Mouse (Mus musculus) lung, adult 2 months (tissue): Measurements from ENCODE around the gene Aldh3b2. TPM values are rescaled to one million over a fixed set of nuclear protein-coding genes. Genes with fewer than 3 reads are reported as not detected.
"Not testable (repeated sequence)": the region's sequence is repeated elsewhere in the genome, so short reads cannot be mapped to it uniquely, and the experiment has no call there.

Experiments
- DNase-seq: peaks from one replicate; pipeline ENCODE4 v3.0.0; 2022
- H3K4me1 ChIP-seq: fragments of 200-500 bp; 2 replicates; pipeline ENCODE4 v1.6.1; 2011; ENCODE audit warnings: low read length; ENCODE audit not compliant: control insufficient read depth, insufficient read depth
- H3K4me3 ChIP-seq: fragments of 200-500 bp; replicated peaks from 2 replicates; pipeline ENCODE3; 2011; ENCODE audit warnings: low read depth, mild to moderate bottlenecking, control low read depth, low read length; ENCODE audit errors: extremely low read depth
- CTCF ChIP-seq: fragments of 200-500 bp; IDR thresholded peaks from 2 replicates; pipeline ENCODE4 v1.5.1; 2011; ENCODE audit warnings: mild to moderate bottlenecking, low read length, control low read depth; ENCODE audit not compliant: insufficient read depth
- POLR2A ChIP-seq: fragments of 200-500 bp; IDR thresholded peaks from 2 replicates; pipeline ENCODE4 v1.6.1; 2011; ENCODE audit warnings: low read depth, mild to moderate bottlenecking, control low read depth, low read length, borderline replicate concordance; ENCODE audit errors: extremely low read depth
- WGBS: fragments of 180-500 bp; shearing (Covaris S2); methylation state at CpG from one replicate; pipeline ENCODE4 v1.1.7; 2018; 5-methylcytosine and 5-hydroxymethylcytosine counted together
- polyA plus RNA-seq: library from polyadenylated mRNA; depleted of rRNA; stranded (reverse); fragments of >200 nt; gene quantifications from 2 replicates; pipeline ENCODE4 v1.2.3, GENCODE M21; 2012

Aldh3b2 gene
- polyA plus RNA-seq, 1 experiment = 21.7 TPM

DNA sequence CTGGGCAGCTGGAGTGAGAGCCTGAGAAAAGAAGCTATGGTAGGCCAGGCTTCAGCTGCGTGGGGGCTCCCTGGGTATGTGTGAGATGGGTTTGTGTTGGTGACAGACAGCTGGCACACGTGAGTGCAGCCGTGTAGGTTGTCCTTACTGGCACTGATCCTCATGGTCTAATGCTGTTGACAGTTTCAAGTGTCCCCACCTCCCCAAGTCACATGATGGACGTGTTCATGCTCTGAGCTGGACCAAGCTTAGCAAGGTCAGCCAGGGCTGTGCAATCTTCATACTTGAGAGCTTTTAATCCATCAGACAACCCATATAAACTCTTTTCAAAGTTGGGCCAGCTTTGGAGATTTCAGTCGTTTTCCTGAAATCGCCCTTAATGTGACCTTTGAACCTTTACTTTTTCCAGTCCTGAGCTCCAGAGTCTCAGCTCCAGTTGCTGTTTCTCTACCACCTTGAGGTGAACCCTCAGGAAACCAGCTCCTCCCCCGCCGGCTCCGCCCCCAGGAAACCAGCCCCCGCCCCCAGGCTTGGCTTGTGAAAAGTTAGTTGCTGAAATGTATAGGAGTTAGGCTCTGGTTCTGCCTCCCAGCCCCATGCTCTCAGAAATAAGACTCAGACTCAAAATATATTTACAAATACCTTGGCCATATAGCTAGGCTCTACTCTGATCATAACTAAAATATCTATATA is 26.1 kb upstream of the Aldh3b2 start:
- H3K4me3 ChIP-seq = no peak overlapping the region
- DNase-seq = no peak
- TF ChIP-seq POLR2A = no peak
- TF ChIP-seq CTCF = no peak
- WGBS = 29% methylated on average over 10 of the region's 10 CpGs
- H3K4me1 ChIP-seq = no peaks in the 10 kb centered on the region

- 35% methylated on average over 2 of the region's 2 CpGs for WGBS
- H3K4me1 ChIP-seq = no peaks in the 10 kb centered on the region
- peak; percentile 64 for DNase-seq
- H3K4me3 ChIP-seq = no peak overlapping the region
- TF ChIP-seq POLR2A (no peak), CTCF (peak; percentile 96)
Observed at GRCm38 (mm10) chr19:3946715-3947114, 25.4 kb upstream of the Aldh3b2 start.

GRCm38 (mm10) chr19:3947813-3948212 is 24.3 kb upstream of the Aldh3b2 start:
- 82% methylated on average over 3 of the region's 3 CpGs for WGBS
- no peak for DNase-seq
- TF ChIP-seq CTCF (no peak), POLR2A (no peak)
- no peaks in the 10 kb centered on the region for H3K4me1 ChIP-seq
- H3K4me3 ChIP-seq = no peak overlapping the region

- no peak for TF ChIP-seq POLR2A
- no peak for TF ChIP-seq CTCF
- no peak for DNase-seq
- WGBS = 81% methylated on average over 14 of the region's 14 CpGs
- no peaks in the 10 kb centered on the region for H3K4me1 ChIP-seq
- H3K4me3 ChIP-seq = no peak overlapping the region
Observed at GRCm38 (mm10) chr19:3948546-3948945, 23.6 kb upstream of the Aldh3b2 start.

DNA sequence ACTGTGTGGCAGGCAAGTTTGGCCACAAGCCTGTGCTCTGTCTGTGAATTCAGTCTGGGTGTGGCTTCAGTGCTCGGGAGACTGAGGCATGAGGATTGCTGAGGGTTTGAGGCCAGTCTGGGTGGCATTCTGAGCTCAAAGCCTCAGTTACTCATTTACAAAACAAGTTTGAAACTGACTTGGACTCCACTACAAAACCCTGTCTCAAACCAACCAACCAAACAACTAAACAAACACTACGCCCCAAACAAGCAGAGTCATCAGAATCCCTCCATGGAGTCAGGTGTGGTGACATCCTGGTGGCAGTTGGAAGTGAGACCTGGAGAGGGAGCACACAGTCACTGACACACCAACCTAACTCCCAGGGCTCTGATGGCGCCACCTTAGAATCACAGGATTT is 21.8 kb upstream of the Aldh3b2 start:
- TF ChIP-seq CTCF (no peak), POLR2A (no peak)
- H3K4me1 ChIP-seq = no peaks in the 10 kb centered on the region
- no peak overlapping the region for H3K4me3 ChIP-seq
- 87% methylated on average over 3 of the region's 3 CpGs for WGBS
- DNase-seq = no peak

GRCm38 (mm10) chr19:3951461-3951860 is 20.7 kb upstream of the Aldh3b2 start:
- no peak for TF ChIP-seq POLR2A
- TF ChIP-seq CTCF = no peak
- no peaks in the 10 kb centered on the region for H3K4me1 ChIP-seq
- H3K4me3 ChIP-seq = no peak overlapping the region
- DNase-seq = no peak

DNA sequence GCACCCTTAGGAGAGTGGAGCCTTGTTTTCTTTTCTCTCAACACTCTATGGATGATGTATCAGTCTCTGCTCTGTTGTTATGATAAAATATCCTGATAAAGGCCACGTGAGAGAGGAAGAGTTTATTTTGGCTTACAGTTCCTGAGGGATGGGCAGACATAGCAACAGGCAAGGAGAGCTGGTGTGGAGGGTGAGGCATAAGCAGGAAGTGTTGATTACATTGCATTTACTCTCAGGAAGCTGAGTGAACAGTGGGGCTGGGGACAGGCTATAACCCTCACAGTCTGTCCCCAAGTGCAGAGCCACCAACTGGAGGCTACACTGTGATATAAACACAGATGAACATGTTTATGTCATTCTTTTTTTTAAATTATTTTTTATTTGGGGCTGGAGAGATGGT is 20.0 kb upstream of the Aldh3b2 start:
- 19% methylated on average over 1 of the region's 1 CpGs for WGBS
- Histone ChIP-seq H3K4me1 (no peaks in the 10 kb centered on the region), H3K4me3 (no peak overlapping the region)
- TF ChIP-seq CTCF = no peak
- TF ChIP-seq POLR2A = no peak
- no peak for DNase-seq

GRCm38 (mm10) chr19:3955033-3955432 is 17.1 kb upstream of the Aldh3b2 start:
- H3K4me1 ChIP-seq = no peaks in the 10 kb centered on the region
- no peak for TF ChIP-seq CTCF
- TF ChIP-seq POLR2A = no peak
- DNase-seq = no peak
- no peak overlapping the region for H3K4me3 ChIP-seq
- 64% methylated on average over 3 of the region's 3 CpGs for WGBS

- H3K4me1 ChIP-seq = no peaks in the 10 kb centered on the region
- no peak for TF ChIP-seq CTCF
- TF ChIP-seq POLR2A = no peak
- no peak overlapping the region for H3K4me3 ChIP-seq
- no peak for DNase-seq
- 58% methylated on average over 4 of the region's 4 CpGs for WGBS
Observed at GRCm38 (mm10) chr19:3955804-3956203, 16.3 kb upstream of the Aldh3b2 start.

DNA sequence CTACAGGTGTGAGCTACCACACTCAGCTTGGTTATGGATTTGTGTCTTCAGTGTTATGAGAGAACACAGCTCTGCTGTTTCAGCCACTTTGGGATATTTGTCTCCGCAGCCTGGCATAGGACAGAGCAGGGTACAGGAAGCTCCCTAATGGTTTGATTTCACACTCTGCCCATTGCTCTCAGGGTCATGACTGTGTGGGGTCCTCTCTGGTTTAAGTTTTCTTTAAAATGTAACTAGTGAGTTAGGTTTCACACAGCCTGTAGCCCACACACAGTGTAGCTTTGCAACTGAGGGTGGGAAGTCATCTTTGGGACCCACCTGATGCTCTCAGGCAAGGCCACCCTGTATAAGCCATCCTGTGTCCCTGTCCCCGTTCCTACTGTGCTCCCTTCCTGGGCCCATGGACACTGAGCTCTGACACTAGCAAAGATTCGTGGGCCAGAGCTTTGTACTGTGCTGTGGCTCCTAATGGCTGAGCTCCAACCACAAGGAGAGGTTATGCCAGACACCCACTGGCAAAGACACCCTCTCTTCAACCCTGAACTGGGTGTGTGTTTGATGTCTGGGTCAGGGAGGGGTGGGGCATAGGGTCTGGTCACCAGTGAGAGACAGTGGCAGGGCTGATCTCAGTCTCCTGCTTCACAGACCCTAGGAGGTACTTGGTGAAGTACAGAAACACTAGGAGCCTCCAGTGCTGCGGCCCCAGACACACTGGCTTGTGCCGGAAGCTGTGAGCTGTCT is 14.7 kb upstream of the Aldh3b2 start:
- not testable (repeated sequence) for DNase-seq, H3K4me3 ChIP-seq, H3K4me1 ChIP-seq
- 77% methylated on average over 5 of the region's 5 CpGs for WGBS
